Mouse (Mus musculus) embryonic facial prominence, embryonic 11.5 days (tissue): Measurements from ENCODE around the gene Skap1. TPM values are rescaled to one million over a fixed set of nuclear protein-coding genes. Genes with fewer than 3 reads are reported as not detected.
A peak's percentile ranks its signal among the peaks of the same experiment; 100 is the strongest.

ENCODE experiments used
- ATAC-seq: fragments of 200-750 bp; cut with Nextera tagmentation; replicated peaks from 2 replicates; pipeline ENCODE4 v1.8.0; 2017; ENCODE audit warnings: low read depth; ENCODE audit not compliant: insufficient number of reproducible peaks, low FRiP score, low TSS enrichment
- DNase-seq: peaks from one replicate; pipeline ENCODE4 v3.0.0-alpha.2; 2015; ENCODE audit warnings: low spot score
- H3K27ac ChIP-seq: fragments of 300-500 bp; sonication (generic); replicated peaks from 2 replicates; pipeline ENCODE4 v1.5.1; 2014; ENCODE audit warnings: mild to moderate bottlenecking, low read depth, low read length, control low read depth
- H3K27me3 ChIP-seq: fragments of 300-500 bp; sonication (generic); 2 replicates; pipeline ENCODE4 v1.6.1; 2014; ENCODE audit warnings: mild to moderate bottlenecking, low read length, moderate library complexity, mixed read lengths; ENCODE audit not compliant: control insufficient read depth, insufficient read depth
- H3K36me3 ChIP-seq: fragments of 300-500 bp; sonication (generic); replicated peaks from 2 replicates; pipeline ENCODE4 v1.6.1; 2014; ENCODE audit warnings: low read depth, mild to moderate bottlenecking, low read length, moderate library complexity, mixed read lengths; ENCODE audit not compliant: control insufficient read depth, insufficient read depth
- H3K4me1 ChIP-seq: fragments of 300-500 bp; sonication (generic); 2 replicates; pipeline ENCODE4 v1.6.1; 2014; ENCODE audit warnings: low read length, mixed read lengths; ENCODE audit not compliant: control insufficient read depth, insufficient read depth
- H3K4me2 ChIP-seq: fragments of 300-500 bp; sonication (generic); 2 replicates; pipeline ENCODE4 v1.6.1; 2014; ENCODE audit warnings: low read depth, mild to moderate bottlenecking, control low read depth, low read length, moderate library complexity
- H3K4me3 ChIP-seq: fragments of 300-500 bp; sonication (generic); 2 replicates; pipeline ENCODE4 v1.5.1; 2014; ENCODE audit warnings: low read depth, low read length, control low read depth
- H3K9ac ChIP-seq: fragments of 300-500 bp; sonication (generic); replicated peaks from 2 replicates; pipeline ENCODE4 v1.6.1; 2014; ENCODE audit warnings: mild to moderate bottlenecking, control low read depth, low read length
- H3K9me3 ChIP-seq: fragments of 300-500 bp; sonication (generic); replicated peaks from 2 replicates; pipeline ENCODE4 v1.6.1; 2016; ENCODE audit warnings: mild to moderate bottlenecking, low read length, inconsistent platforms, mixed read lengths; ENCODE audit not compliant: control insufficient read depth
- WGBS: fragments of 180-500 bp; shearing (Covaris S2); extraction: QIAGEN DNeasy Blood & Tissue Kit; methylation state at CpG from one replicate; pipeline ENCODE4 v1.1.7; 2014; 5-methylcytosine and 5-hydroxymethylcytosine counted together
- polyA plus RNA-seq: library from polyadenylated mRNA; unstranded; fragments of >200 nt; fragmentation: Nextera tagmentation; extraction: Ambion mirVana; gene quantifications from 2 replicates; pipeline ENCODE4 v1.2.1, GENCODE M21; 2014

Gene Skap1
- polyA plus RNA-seq, 1 experiment from 2014 or later, result 0.43 TPM

DNA sequence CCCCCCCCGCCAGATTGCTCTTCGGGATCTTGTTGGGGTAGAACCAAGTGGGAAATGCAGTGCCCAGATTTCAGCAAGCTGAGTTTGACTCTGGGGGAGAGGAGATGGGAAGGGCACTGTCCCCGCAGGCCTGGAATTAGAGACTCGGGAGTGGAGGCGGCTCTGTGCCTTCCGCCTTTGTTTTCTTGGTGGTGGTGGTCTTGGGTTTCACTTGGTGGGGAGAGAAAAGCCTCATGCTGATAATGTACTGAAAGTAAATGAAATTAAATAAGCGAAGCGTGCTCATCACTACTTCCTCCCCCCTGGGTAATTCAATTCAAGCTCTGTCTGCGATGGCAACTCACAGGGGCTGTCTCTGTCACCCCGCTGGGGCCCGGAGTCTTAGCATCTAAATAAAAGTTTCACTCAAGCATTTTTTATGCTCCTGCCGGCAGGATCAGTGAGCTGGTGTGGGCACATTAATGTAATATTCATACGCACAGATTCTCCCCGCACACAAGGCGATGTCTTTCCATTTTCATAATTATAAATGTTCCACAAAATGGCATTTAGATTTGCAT, 231.9 kb downstream of the Skap1 start:
- DNase-seq, result peak; percentile 20

DNA sequence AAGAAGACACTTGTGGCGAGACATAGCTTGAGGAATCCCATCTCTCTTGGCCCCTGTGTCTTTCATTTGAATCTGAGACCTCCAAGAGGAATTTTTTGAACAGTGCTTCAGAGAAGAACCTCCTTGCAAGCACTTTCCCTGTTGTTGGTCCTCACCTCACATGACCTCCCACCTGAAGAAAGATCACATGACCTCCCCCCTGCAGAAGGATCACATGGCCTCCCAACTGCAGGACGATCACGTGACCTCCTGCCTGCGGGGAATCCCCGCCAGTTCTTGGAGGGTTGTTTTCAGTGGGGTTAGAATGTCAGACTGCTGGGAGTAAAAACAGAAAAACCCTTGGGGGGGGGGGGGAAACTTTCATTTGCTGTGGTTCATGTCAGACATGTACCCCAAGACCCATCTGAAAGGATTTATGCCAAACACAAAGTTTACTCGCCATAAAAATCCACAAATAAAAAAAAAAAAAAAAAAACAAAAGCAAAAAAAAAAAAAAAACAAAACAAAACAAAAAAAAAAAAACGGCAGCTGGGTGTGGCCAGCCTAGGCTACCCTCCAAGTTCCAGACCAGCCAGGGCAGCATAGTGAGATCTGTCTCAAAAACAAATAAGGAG, 232.6 kb downstream of the Skap1 start:
- ATAC-seq (no peak), DNase-seq (peak; percentile 81)
- Histone ChIP-seq H3K36me3 (no peaks in the 10 kb centered on the region), H3K4me3 (no peak overlapping the region), H3K9me3 (no peaks in the 10 kb centered on the region), H3K9ac (no peak overlapping the region), H3K27me3 (no peaks in the 10 kb centered on the region), H3K27ac (no peak overlapping the region), H3K4me1 (no peaks in the 10 kb centered on the region), H3K4me2 (no peak overlapping the region)
- WGBS, result 18% methylated on average over 7 of the region's 7 CpGs

More for the DNA sequence above, 231.9 kb downstream of the Skap1 start:
- Histone ChIP-seq H3K4me3 (no peak overlapping the region), H3K27ac (no peak overlapping the region), H3K9me3 (no peaks in the 10 kb centered on the region), H3K27me3 (no peaks in the 10 kb centered on the region), H3K36me3 (no peaks in the 10 kb centered on the region), H3K9ac (no peak overlapping the region), H3K4me2 (no peak overlapping the region), H3K4me1 (no peaks in the 10 kb centered on the region)
- 53% methylated on average over 15 of the region's 15 CpGs for WGBS
- no peak for ATAC-seq

DNA sequence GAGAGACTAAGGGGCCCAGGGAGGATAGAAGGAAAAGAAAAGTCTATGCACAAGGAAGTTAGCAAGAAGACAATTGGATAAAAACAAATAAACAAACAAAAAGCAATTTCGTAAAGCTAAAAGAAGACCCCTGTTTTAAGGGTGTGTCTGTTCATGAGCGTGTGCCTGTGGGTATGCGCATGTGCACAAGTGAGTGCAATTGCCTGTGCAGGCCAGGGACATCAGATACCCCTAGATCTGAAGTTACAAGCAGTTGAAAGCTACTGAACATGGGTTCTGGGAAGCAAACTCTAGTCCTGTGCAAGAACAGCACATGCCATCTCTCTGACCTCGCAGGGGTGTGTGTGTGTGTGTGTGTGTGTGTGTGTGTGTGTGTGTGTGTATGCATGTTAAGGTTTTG, 233.1 kb downstream of the Skap1 start:
- WGBS, result 85% methylated on average over 4 of the region's 4 CpGs
- Histone ChIP-seq H3K9ac (no peak overlapping the region), H3K4me1 (no peaks in the 10 kb centered on the region), H3K36me3 (no peaks in the 10 kb centered on the region), H3K4me3 (no peak overlapping the region), H3K27ac (no peak overlapping the region), H3K4me2 (no peak overlapping the region), H3K27me3 (no peaks in the 10 kb centered on the region), H3K9me3 (no peaks in the 10 kb centered on the region)
- DNase-seq (no peak), ATAC-seq (no peak)

DNA sequence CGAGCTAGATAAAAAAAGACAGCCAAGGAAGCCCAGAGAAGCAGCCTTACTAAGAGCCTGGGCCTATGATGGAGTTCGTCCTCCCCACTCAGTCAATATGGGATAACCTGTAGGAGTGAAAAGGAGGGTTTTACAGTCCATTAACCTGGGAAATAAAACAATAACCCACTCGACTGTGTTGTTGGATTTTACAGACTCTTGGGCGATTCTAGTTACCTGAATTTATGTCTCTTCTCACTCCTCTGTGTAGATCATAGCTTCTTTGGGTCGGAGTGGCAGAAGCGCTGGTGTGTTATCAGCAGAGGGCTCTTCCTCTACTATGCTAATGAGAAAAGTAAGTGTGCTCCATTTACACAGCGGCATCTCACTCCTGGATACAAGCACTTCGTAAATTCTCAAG, 239.4 kb downstream of the Skap1 start:
- no peak overlapping the region for H3K27ac ChIP-seq
- H3K9me3 ChIP-seq, result no peaks in the 10 kb centered on the region
- no peak for DNase-seq
- H3K4me3 ChIP-seq, result no peak overlapping the region
- no peaks in the 10 kb centered on the region for H3K36me3 ChIP-seq
- no peak for ATAC-seq
- no peak overlapping the region for H3K9ac ChIP-seq
- H3K4me1 ChIP-seq, result no peaks in the 10 kb centered on the region
- H3K27me3 ChIP-seq, result no peaks in the 10 kb centered on the region; the same call in 1 of the 2 replicates
- no peak overlapping the region for H3K4me2 ChIP-seq
- WGBS, result 76% methylated on average over 8 of the region's 8 CpGs

DNA sequence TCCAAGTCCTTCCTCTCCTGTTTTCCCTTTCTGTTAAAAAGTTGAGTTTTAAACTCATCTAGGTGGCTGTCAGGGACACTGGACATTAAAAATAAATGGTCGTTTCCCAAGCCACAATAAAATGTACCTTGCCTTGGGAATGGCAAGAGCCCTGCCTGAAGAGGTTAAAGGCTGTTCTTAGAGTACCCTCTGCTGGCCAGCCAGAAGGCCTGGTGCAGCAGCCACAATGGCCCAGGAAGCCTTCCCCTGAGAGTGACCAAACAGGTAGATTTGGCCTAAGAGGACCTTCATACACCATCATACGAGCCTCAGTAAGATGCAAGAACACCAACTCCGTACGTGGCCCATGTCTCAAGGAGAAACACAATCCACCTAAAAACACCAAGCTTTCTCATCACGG, 246.9 kb downstream of the Skap1 start:
- ATAC-seq (no peak), DNase-seq (no peak)
- 73% methylated on average over 5 of the region's 5 CpGs for WGBS
- H3K36me3 ChIP-seq, result no peaks in the 10 kb centered on the region
- no peak overlapping the region for H3K4me3 ChIP-seq
- no peak overlapping the region for H3K9ac ChIP-seq
- no peaks in the 10 kb centered on the region for H3K9me3 ChIP-seq
- H3K4me1 ChIP-seq, result no peaks in the 10 kb centered on the region
- no peaks in the 10 kb centered on the region; the same call in 1 of the 2 replicates for H3K27me3 ChIP-seq
- H3K4me2 ChIP-seq, result no peak overlapping the region
- no peak overlapping the region for H3K27ac ChIP-seq

DNA sequence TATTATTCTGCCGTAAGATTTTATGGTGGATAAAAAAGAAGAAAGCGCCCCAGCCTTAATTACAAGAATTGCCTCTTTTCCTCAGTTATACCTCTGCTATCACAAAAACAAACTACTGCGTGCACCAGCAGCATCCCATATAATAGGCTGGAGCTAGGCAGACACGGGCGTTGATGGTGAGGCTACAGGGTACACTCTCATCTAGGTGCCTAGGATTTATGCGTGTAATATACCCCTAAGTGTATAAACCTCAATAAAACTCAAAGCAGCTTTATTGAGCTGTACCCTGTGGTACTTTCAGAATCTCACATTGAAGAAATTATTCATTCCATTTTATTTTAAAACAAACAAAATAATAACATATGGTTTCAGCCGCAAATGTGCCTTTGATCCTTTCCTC, 247.3 kb downstream of the Skap1 start:
- Histone ChIP-seq H3K4me1 (no peaks in the 10 kb centered on the region), H3K4me2 (no peak overlapping the region), H3K9ac (no peak overlapping the region), H3K27ac (no peak overlapping the region), H3K27me3 (no peaks in the 10 kb centered on the region; the same call in 1 of the 2 replicates), H3K9me3 (no peaks in the 10 kb centered on the region), H3K4me3 (no peak overlapping the region), H3K36me3 (no peaks in the 10 kb centered on the region)
- ATAC-seq, result no peak
- 89% methylated on average over 7 of the region's 7 CpGs for WGBS
- DNase-seq, result no peak

DNA sequence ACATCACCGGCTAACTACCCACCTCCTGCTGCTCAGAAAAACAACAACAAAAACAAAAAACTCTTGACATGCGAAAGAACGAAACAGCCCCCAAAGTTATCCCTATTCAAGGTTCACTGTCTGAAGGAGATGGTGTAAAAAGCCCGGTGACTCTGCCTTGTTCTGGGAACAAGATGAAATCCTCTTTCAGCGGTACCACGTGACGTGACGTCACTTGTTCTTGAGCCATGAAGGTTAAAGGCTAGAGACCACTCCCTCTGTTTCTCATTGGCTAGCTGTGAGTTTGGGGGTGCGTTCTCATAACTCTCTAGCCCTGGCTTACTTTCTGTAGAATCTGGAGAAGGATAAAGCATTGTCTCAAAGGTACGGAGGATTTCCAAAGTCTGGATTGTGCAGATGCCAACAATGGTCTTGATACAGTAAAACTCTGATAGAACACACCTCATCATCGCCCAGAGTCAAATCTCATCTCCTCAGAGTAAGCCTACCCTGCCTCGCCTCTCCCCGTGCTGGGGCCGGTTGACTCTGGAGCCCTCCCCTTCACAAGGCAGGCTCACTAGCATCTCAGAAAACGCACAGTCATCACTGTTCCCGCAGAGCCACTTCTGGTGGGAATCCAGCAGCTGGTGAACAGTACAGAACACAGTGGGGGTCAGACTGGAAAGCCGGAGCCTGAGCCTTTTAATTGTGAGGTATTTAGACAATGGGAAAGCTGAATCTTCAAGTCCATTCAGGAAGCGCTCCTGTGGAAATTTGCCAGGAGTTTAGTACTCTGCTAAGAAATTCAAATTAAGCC, 249.0 kb downstream of the Skap1 start:
- 56% methylated on average over 18 of the region's 18 CpGs for WGBS
- no peak for DNase-seq

DNA sequence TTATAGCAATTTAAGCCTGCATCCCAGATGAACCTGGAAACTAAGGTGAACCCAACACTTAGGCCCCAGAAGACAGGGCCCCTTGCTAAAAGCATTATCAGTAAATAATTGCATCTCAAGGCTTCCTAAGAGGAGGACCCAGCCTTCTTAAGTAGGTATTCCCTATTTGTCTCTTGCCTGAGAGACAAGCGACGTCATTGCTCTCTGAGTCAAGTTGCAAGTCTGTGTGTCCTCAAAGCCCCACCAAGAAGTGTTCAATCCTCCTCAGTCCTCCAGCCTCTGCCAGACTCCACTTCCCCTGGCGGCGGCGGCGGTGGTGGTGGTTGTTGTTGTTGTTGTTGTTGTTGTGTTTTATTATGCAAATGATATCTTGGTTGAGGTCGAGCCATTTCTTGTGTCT, 249.6 kb downstream of the Skap1 start:
- Histone ChIP-seq H3K27me3 (no peaks in the 10 kb centered on the region), H3K9me3 (no peaks in the 10 kb centered on the region), H3K4me2 (no peak overlapping the region), H3K4me3 (no peak overlapping the region), H3K36me3 (no peaks in the 10 kb centered on the region), H3K4me1 (no peaks in the 10 kb centered on the region), H3K9ac (no peak overlapping the region), H3K27ac (no peak overlapping the region)
- no peak for ATAC-seq
- DNase-seq, result no peak
- WGBS, result 70% methylated on average over 7 of the region's 7 CpGs

More for the DNA sequence above, 249.0 kb downstream of the Skap1 start:
- peak overlapping the region; percentile 15; the same call in 1 of the 2 replicates for H3K4me2 ChIP-seq
- H3K27ac ChIP-seq, result no peak overlapping the region
- H3K27me3 ChIP-seq, result no peaks in the 10 kb centered on the region; the same call in 1 of the 2 replicates
- no peak overlapping the region for H3K9ac ChIP-seq
- no peaks in the 10 kb centered on the region for H3K36me3 ChIP-seq
- H3K4me3 ChIP-seq, result no peak overlapping the region
- H3K4me1 ChIP-seq, result no peaks in the 10 kb centered on the region
- no peaks in the 10 kb centered on the region for H3K9me3 ChIP-seq
- no peak for ATAC-seq
